Mouse (Mus musculus) midbrain, embryonic 14.5 days (tissue): ENCODE measurements at regions not wholly inside any gene's neighbourhood (a gene's known extent, or its start where the extent isn't known, plus 50 kb on each side); places are given as distances from the start of the nearest gene placed in this dataset.

Experiments
- ATAC-seq: fragments of 200-750 bp; cut with Nextera tagmentation; 2 replicates; pipeline ENCODE4 v1.8.0; 2017; ENCODE audit warnings: moderate number of reproducible peaks, moderate library complexity; ENCODE audit not compliant: low FRiP score, low TSS enrichment
- DNase-seq: peaks from one replicate; pipeline ENCODE4 v3.0.0-alpha.2; 2015
- H3K27ac ChIP-seq: fragments of 300-500 bp; sonication (generic); replicated peaks from 2 replicates; pipeline ENCODE4 v1.5.1; 2014; ENCODE audit warnings: mild to moderate bottlenecking, low read depth, low read length, moderate library complexity
- H3K27me3 ChIP-seq: fragments of 300-500 bp; sonication (generic); 2 replicates; pipeline ENCODE4 v1.6.1; 2014; ENCODE audit warnings: low read length, control low read depth, mixed read lengths; ENCODE audit not compliant: control insufficient read depth, insufficient read depth
- H3K36me3 ChIP-seq: fragments of 300-500 bp; sonication (generic); 2 replicates; pipeline ENCODE4 v1.6.1; 2014; ENCODE audit warnings: low read length, control low read depth; ENCODE audit not compliant: control insufficient read depth, insufficient read depth
- H3K4me1 ChIP-seq: fragments of 300-500 bp; sonication (generic); 2 replicates; pipeline ENCODE4 v1.6.1; 2014; ENCODE audit warnings: mild to moderate bottlenecking, antibody characterized with exemption, low read length, control low read depth; ENCODE audit not compliant: control insufficient read depth, insufficient read depth
- H3K4me2 ChIP-seq: fragments of 300-500 bp; sonication (generic); 2 replicates; pipeline ENCODE4 v1.6.1; 2014; ENCODE audit warnings: mild to moderate bottlenecking, low read length, moderate library complexity
- H3K4me3 ChIP-seq: fragments of 300-500 bp; sonication (generic); replicated peaks from 2 replicates; pipeline ENCODE4 v1.5.1; 2014; ENCODE audit warnings: low read depth, low read length
- H3K9ac ChIP-seq: fragments of 300-500 bp; sonication (generic); replicated peaks from 2 replicates; pipeline ENCODE4 v1.6.1; 2014; ENCODE audit warnings: mild to moderate bottlenecking, low read length, moderate library complexity
- H3K9me3 ChIP-seq: fragments of 300-500 bp; sonication (generic); 2 replicates; pipeline ENCODE4 v1.6.1; 2016; ENCODE audit warnings: low read length, control low read depth, mixed read lengths; ENCODE audit not compliant: control insufficient read depth
- WGBS: fragments of 180-500 bp; shearing (Covaris S2); extraction: QIAGEN DNeasy Blood & Tissue Kit; methylation state at CpG from one replicate; pipeline ENCODE4 v1.1.7; 2014; 5-methylcytosine and 5-hydroxymethylcytosine counted together

- ATAC-seq: no peak
- Histone ChIP-seq H3K36me3 (no peaks in the 10 kb centered on the region), H3K4me2 (no peak overlapping the region), H3K4me3 (no peak overlapping the region), H3K9me3 (no peaks in the 10 kb centered on the region), H3K27me3 (no peaks in the 10 kb centered on the region), H3K27ac (no peak overlapping the region), H3K4me1 (peaks cover 11% of the 10 kb centered on the region; the same call in 1 of the 2 replicates), H3K9ac (no peak overlapping the region)
- no peak for DNase-seq
- 89% methylated on average over 4 of the region's 4 CpGs for WGBS
These were observed 410.7 kb upstream of the Kdm8 start for GRCm38 (mm10) chr7:125033778-125034177.

GRCm38 (mm10) chr7:125034196-125034595 lies 410.3 kb upstream of the Kdm8 start:
- H3K27me3 ChIP-seq: no peaks in the 10 kb centered on the region
- H3K9me3 ChIP-seq: no peaks in the 10 kb centered on the region
- peaks cover 11% of the 10 kb centered on the region; the same call in 1 of the 2 replicates for H3K4me1 ChIP-seq
- H3K27ac ChIP-seq: no peak overlapping the region
- DNase-seq (peak; percentile 64), ATAC-seq (no peak)
- H3K4me3 ChIP-seq: no peak overlapping the region
- 70% methylated on average over 5 of the region's 5 CpGs for WGBS
- no peak overlapping the region for H3K4me2 ChIP-seq
- no peak overlapping the region for H3K9ac ChIP-seq
- no peaks in the 10 kb centered on the region for H3K36me3 ChIP-seq

GRCm38 (mm10) chr7:125036098-125036991 lies 408.1 kb upstream of the Kdm8 start:
- WGBS: 25% methylated on average over 10 of the region's 10 CpGs
- no peaks in the 10 kb centered on the region for H3K36me3 ChIP-seq
- H3K4me1 ChIP-seq: peaks cover 11% of the 10 kb centered on the region; the same call in 1 of the 2 replicates
- no peaks in the 10 kb centered on the region for H3K9me3 ChIP-seq
- no peak overlapping the region for H3K4me2 ChIP-seq
- ATAC-seq: peak; percentile 69; the same call in 1 of the 2 replicates
- no peaks in the 10 kb centered on the region for H3K27me3 ChIP-seq
- H3K9ac ChIP-seq: no peak overlapping the region
- peak overlapping the region; percentile 45 for H3K27ac ChIP-seq
- peak; percentile 64 for DNase-seq
- H3K4me3 ChIP-seq: no peak overlapping the region

DNA sequence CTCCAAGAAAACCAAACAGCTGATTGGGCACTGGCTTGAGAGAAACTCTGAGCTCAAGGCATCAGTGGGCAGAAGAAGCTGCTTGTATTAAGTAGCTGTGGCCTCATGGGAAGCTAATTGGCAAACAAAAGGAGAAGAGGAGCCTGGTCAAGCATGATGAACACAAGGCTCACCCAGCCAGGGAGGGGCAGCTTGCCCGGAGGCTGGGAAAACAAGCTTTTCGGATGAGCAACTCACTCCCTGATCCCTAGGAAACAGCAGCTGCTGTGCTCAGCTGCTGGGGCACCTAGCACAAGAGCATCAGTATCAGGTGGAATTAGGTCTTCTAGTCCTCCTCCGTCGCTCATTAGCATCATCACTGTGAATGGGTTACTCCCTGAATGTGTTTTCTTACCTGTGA lies 405.6 kb upstream of the Kdm8 start:
- no peak overlapping the region for H3K9ac ChIP-seq
- H3K4me3 ChIP-seq: no peak overlapping the region
- ATAC-seq (no peak), DNase-seq (peak; percentile 41)
- H3K4me2 ChIP-seq: no peak overlapping the region
- H3K9me3 ChIP-seq: no peaks in the 10 kb centered on the region
- no peaks in the 10 kb centered on the region for H3K36me3 ChIP-seq
- H3K4me1 ChIP-seq: peaks cover 11% of the 10 kb centered on the region; the same call in 1 of the 2 replicates
- 37% methylated on average over 4 of the region's 4 CpGs for WGBS
- H3K27me3 ChIP-seq: no peaks in the 10 kb centered on the region
- H3K27ac ChIP-seq: no peak overlapping the region

- DNase-seq (no peak), ATAC-seq (no peak)
- Histone ChIP-seq H3K4me3 (no peak overlapping the region), H3K27ac (no peak overlapping the region), H3K4me1 (no peaks in the 10 kb centered on the region), H3K36me3 (no peaks in the 10 kb centered on the region), H3K9me3 (no peaks in the 10 kb centered on the region), H3K27me3 (no peaks in the 10 kb centered on the region), H3K4me2 (no peak overlapping the region), H3K9ac (no peak overlapping the region)
These were observed 388.4 kb upstream of the Kdm8 start for GRCm38 (mm10) chr7:125055951-125056625.

- H3K27ac ChIP-seq: no peak overlapping the region
- WGBS: 87% methylated on average over 4 of the region's 4 CpGs
- H3K9me3 ChIP-seq: no peaks in the 10 kb centered on the region
- DNase-seq (no peak), ATAC-seq (no peak)
- H3K4me3 ChIP-seq: no peak overlapping the region
- H3K36me3 ChIP-seq: no peaks in the 10 kb centered on the region
- H3K27me3 ChIP-seq: no peaks in the 10 kb centered on the region
- H3K9ac ChIP-seq: no peak overlapping the region
- H3K4me1 ChIP-seq: no peaks in the 10 kb centered on the region
- H3K4me2 ChIP-seq: no peak overlapping the region
These were observed 342.0 kb upstream of the Kdm8 start for GRCm38 (mm10) chr7:125102464-125102863.

DNA sequence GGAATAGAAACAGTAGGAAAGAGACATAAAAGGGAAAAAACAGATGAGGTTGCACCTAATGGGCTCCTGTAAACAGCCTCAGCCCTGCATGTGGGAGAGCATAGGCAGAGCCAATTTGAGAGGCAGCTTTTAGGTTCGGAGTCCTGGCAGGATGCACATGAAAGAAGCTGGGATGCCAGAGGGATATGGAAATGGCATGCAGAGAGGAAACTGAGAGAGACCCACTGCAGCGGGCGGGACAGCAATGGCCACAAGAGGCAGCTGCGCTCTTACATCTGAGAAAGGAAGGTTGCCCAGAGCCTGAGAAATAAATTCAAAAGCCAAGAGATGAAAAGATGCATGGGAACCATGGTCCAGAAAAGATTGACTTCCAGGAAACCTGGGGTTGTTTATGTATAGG lies 340.5 kb upstream of the Kdm8 start:
- WGBS: 67% methylated on average over 4 of the region's 4 CpGs
- no peak overlapping the region for H3K4me3 ChIP-seq
- no peak overlapping the region for H3K9ac ChIP-seq
- H3K27ac ChIP-seq: no peak overlapping the region
- H3K36me3 ChIP-seq: no peaks in the 10 kb centered on the region
- H3K27me3 ChIP-seq: no peaks in the 10 kb centered on the region
- H3K9me3 ChIP-seq: no peaks in the 10 kb centered on the region
- H3K4me2 ChIP-seq: no peak overlapping the region
- peak; percentile 14 for DNase-seq
- no peaks in the 10 kb centered on the region for H3K4me1 ChIP-seq
- no peak for ATAC-seq

DNA sequence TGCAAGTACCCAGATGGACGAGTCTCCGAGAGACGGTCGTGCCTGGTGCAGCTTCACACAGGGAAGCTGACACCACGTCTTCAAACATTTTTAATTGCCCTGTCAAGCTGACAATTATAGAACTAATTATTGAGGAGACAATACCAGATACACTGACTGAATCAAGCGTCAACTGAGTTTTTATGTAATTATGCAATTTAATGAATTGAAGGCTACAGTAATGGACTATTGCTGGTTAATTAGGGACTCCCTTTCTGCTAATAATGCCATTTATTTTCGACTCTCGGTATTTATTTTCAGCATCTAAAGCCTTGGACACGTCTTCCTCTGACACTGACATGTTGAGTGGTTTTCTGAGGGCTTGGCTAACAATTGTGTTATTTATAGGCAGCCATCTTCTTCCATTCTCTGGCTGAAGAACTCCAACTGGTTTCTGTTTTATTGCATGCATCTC lies 331.6 kb upstream of the Kdm8 start:
- DNase-seq (peak; percentile 11), ATAC-seq (no peak)
- H3K9ac ChIP-seq: no peak overlapping the region
- no peaks in the 10 kb centered on the region for H3K4me1 ChIP-seq
- H3K9me3 ChIP-seq: no peaks in the 10 kb centered on the region
- no peaks in the 10 kb centered on the region for H3K36me3 ChIP-seq
- no peaks in the 10 kb centered on the region for H3K27me3 ChIP-seq
- H3K4me2 ChIP-seq: no peak overlapping the region
- no peak overlapping the region for H3K27ac ChIP-seq
- no peak overlapping the region for H3K4me3 ChIP-seq
- WGBS: 67% methylated on average over 9 of the region's 9 CpGs
